Mouse (Mus musculus): ENCODE measurements around the gene Gm7995.
"Not testable (repeated sequence)": the region's sequence is repeated elsewhere in the genome, so short reads cannot be mapped to it uniquely, and the experiment has no call there.

Gm7995 gene

DNA sequence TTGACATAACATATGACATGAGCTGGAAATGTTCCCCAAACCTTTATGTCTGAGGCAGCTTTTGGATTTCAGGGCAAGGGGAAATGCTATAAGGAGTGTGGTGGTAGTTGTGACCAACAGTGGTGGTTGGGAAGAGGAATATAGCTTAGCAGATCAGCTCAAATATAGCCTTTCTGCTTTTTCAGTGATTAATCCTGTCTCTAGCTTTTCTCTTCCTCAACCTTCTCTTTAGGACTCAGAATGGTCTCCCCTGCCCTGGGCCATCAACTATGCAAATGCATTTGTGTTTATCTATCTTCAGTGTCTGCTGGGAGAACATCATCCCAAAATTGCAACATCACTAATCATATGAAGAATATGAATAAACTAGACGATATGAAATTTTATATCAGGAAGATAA, at the start of gene Gm7995:
Gene Gm7995 (plus strand): TSS at position 301 of the 400 bp plus-strand sequence.
- DNase-seq (ENCODE audit: low spot score in 2 of 2), result not testable (repeated sequence)

DNA sequence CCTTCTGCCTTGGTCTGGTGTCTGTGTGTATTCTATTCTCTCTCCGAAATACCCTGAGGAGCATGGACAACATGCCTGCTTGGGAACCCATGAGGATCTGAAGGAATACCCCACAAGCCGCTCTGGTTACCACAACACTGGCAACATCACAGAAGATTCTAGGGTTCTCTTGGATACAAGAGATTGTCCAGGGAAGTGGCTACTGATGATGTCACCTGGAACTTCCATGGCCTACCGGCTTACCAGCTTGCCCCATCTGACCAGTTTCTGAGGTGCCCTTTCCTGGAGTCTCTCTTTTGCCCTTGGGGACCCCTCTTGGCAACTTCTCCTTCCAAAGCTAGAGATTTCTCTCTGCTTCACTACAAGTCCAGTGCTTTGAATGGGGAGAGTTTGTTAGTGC, 12.8 kb upstream of the Gm7995 start, which contains the start of gene Gm9611:
Gene Gm9611 (minus strand): TSS at position 101 of the 400 bp plus-strand sequence.
- not testable (repeated sequence) for DNase-seq (ENCODE audit: low spot score in 2 of 2)
